Mouse (Mus musculus) left cerebral cortex, adult 2 months (tissue): ENCODE measurements at regions not wholly inside any gene's neighbourhood (a gene's known extent, or its start where the extent isn't known, plus 50 kb on each side); places are given as distances from the start of the nearest gene placed in this dataset.
"Not testable (repeated sequence)": the region's sequence is repeated elsewhere in the genome, so short reads cannot be mapped to it uniquely, and the experiment has no call there.

Experiments
- DNase-seq, 2 experiments: peaks; one replicate each; pipeline ENCODE4 v3.0.0; 2021 to 2022; ENCODE audit warnings: low spot score in 2 of 2, mixed read lengths in 1 of 2; ENCODE audit errors: extremely low spot score in 1 of 2
- H3K27ac ChIP-seq: fragments of 200-600 bp; 2 replicates; pipeline ENCODE4 v1.8.1; 2022
- H3K4me3 ChIP-seq: fragments of 200-600 bp; 2 replicates; pipeline ENCODE4 v1.8.1; 2022
- CTCF ChIP-seq: fragments of 200-600 bp; IDR thresholded peaks from 2 replicates; pipeline ENCODE4 v1.8.1; 2022; ENCODE audit warnings: antibody characterized with exemption, mild to moderate bottlenecking, moderate library complexity
- intact Hi-C: fragments of 180-260 bp; cut with DNase I; formaldehyde crosslinking; loops from one replicate; pipeline ENCODE4 v1.15.1; 2025

DNA sequence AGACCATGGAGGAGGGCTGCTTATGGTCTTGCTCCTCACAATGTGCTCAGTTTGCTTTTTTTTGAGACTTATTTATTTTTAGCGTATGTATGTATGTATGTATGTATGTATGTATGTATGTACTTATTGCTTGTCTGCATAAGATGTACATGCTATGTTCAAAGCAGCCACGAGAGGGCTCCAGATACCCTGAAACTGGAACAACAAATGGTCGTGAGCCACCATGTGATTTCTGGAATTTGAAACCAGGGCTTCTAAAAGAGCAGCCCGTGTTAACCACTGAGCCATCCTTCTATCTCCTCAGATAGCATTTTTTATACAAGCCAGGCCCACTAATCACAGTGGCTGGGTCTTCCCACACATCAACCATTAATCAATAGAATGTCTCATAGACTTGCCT, 611.2 kb downstream of the 5730507C01Rik start:
- intact Hi-C loops = no loop called here
- Histone ChIP-seq H3K4me3 (no peak overlapping the region), H3K27ac (no peak overlapping the region)
- DNase-seq = no peak
- TF ChIP-seq CTCF = no peak

DNA sequence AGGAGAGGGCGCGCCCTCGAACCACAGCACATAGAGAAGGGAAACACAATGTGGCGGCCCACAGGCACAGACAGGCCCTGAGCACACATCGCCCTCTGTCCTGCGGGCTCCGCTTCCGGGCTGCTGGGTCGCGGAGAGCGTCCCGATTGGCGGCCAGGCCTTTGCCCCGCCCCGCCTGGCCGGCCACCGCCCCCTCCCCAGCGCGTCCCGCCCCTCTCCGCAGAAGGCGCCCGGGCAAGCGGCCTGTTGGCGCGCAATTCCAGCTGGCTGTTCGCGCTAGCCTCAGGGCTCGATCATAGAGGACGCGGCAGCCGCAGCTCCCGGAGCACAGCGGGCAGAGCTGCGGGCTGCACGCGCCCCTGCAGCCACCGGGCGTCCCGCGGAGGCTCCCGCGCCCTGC, 661.3 kb downstream of the 5730507C01Rik start:
- intact Hi-C loops = no loop called here
- no peak for DNase-seq
- TF ChIP-seq CTCF = no peak
- Histone ChIP-seq H3K4me3 (no peak overlapping the region), H3K27ac (no peak overlapping the region)

DNA sequence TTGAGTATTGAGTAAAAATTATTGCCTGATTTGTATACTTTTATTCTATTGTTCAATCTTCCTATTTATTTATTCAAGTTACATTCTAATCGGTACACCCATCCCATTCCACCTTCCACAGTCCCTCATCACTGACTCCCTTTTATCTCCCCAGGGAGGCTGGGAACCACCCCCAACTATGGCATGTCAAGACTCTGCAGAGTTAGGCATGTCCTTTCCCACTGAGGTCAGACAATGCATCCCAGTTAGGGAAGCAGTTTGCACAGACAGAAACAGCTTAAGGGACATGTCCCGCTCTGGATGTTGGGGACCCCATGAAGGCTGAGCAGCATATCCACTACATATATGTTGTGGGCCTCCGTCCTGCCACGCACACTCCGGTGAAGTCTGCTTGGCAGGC, 678.1 kb downstream of the 5730507C01Rik start:
- DNase-seq = no peak
- no peak for TF ChIP-seq CTCF
- intact Hi-C loops = no loop called here
- Histone ChIP-seq H3K27ac (no peak overlapping the region), H3K4me3 (no peak overlapping the region)

DNA sequence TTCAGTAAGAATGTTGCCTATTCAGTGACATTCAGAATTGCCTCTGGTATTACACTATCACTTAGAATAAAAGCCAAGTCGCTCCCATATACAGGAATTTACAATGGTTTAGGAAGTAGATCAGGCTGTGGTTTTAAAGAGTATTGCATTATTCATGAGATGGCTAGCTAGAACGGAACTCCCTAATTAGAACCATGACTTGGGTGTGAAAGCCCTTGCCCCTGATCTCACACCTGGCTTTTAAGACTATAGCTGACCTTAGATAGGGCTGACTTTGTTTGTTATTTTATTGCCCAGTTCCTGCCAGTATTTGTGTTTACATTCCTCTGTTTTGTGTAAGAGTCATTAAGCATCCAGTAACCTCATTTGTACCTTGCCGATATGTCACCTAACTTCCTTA, 678.7 kb downstream of the 5730507C01Rik start:
- DNase-seq, H3K4me3 ChIP-seq, intact Hi-C loops, H3K27ac ChIP-seq: not testable (repeated sequence)

DNA sequence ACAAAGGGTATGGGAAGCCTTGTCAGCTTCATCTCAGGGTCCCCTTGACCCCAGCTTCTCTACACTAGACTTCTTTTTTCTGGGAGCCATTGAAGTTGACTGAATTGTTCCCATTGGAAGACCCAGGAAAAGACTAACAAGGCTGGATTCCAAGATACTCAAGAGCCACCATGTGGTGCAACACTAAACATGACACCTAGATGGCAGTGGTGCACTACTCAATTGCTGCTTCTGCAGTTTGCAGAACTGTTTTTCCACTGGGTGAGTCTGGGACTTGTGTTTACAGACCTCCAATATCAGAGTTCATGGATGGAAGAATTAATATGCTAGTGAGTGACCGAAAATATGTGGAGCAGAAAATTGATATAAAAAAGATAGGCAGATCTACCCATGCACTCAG, 709.7 kb downstream of the 5730507C01Rik start:
- DNase-seq, intact Hi-C loops, H3K4me3 ChIP-seq, H3K27ac ChIP-seq: not testable (repeated sequence)

DNA sequence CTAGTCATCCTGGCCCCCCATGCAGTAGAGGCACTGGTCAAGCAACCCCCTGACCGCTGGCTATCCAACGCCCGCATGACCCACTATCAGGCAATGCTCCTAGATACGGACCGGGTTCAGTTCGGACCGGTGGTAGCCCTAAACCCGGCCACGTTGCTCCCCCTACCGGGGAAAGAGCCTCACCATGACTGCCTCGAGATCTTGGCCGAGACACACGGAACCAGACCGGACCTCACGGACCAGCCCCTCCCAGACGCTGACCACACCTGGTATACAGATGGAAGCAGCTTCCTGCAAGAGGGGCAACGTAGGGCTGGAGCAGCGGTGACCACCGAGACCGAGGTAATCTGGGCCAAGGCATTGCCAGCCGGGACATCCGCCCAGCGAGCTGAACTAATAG, 707.6 kb upstream of the Gm21863 start:
- TF ChIP-seq CTCF = peak; percentile 33
- DNase-seq, H3K27ac ChIP-seq, H3K4me3 ChIP-seq, intact Hi-C loops: not testable (repeated sequence)

DNA sequence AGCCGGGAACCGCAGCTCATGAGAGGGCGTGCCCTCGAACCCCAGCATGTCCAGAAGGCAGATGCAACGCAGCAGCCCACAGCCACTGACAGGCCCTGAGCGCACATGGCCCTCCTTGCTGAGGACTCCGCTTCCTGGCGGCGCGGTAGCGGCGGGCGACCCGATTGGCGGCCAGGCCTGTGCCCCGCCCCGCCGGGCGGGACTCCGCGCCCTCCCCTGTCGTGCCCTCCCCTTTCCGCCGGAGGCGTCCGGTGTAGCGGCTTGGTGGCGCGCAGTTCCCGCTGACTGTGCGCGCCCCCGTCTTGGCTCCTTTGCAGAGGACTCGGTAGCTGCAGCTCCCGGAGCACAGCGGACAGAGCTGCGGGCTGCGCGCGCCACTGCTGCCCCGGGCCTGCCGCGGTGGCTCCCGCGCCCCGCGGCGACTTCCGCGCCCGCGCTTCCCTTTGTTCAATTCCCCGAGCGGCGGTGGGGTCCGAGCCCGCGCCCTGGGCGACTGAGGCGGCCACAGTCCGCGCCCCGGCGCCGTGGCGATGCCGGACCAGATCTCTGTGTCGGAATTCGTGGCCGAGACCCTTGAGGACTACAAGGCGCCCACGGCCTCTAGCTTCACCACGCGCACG, 665.9 kb upstream of the Gm21863 start:
- DNase-seq = peak; percentile 71 to 73
- peak overlapping the region; percentile 41 for H3K4me3 ChIP-seq
- intact Hi-C loops, H3K27ac ChIP-seq: not testable (repeated sequence)

DNA sequence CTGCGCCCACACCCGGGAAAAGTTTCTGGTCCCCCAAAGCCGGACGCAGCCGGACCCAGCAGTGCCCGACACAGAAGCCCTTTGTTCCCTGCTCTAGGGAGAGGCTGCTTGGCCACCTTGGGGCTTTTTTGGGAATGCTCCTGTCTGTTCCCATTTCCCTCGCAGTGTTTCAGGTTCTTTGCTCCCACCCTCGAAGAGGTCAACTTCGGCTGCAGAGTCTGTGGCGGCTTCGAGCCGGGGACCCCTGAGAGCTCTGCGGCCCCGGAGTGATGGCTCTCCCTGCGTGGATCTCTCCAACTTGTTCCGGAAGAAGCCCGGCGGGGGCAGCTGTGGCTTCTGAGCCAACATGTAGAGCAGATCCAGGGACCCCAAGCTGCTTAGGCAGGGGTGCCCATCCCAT, 665.3 kb upstream of the Gm21863 start:
- peak overlapping the region; percentile 41 for H3K4me3 ChIP-seq
- H3K27ac ChIP-seq, intact Hi-C loops: not testable (repeated sequence)

DNA sequence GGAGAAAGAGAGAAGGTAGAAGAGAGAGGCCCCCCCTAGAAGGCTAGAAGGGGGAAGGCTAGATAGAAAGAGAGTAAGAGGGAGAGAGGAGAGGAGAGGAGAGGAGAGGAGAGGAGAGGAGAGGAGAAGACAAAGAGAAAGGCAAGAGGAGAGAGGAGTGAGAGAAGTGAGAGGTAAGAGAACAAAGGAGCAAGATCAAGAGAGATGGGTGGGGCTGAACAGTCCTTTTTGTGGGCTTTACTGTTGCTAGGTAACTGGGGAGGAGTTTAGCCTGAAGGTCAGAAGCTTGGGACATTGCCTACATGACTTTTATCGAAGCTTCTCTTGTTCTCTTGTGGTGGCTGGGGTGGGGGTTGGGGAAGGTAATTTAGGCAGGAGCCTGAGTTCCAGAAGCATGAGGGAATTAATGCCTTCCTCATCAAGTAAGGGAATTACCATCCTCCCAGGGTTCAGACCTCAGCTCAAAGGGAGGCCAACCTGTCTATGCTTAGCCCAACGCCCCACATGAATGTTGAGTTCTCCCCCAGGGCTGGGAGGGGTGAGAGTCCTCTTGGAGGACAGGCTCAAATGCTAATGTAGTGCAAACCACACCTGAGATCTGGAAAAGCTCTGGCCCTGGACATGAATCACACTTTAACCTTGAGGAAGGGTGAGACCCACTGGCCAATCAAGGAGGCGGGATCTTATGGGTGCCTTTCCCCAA, 662.1 kb upstream of the Gm21863 start:
- intact Hi-C loops, H3K27ac ChIP-seq, DNase-seq, H3K4me3 ChIP-seq: not testable (repeated sequence)

More for the DNA sequence above, 665.3 kb upstream of the Gm21863 start:
- DNase-seq = peak in 1 of 2 experiments; percentile 10
